Mouse (Mus musculus) embryonic facial prominence, embryonic 15.5 days (tissue): ENCODE results near the gene Dnajc16. TPM values are rescaled to one million over a fixed set of nuclear protein-coding genes. Genes with fewer than 3 reads are reported as not detected.
A peak's percentile ranks its signal among the peaks of the same experiment; 100 is the strongest.

Experiments
- ATAC-seq: fragments of 200-750 bp; cut with Nextera tagmentation; 2 replicates; pipeline ENCODE4 v1.8.0; 2017; ENCODE audit warnings: low read depth, moderate TSS enrichment; ENCODE audit not compliant: insufficient number of reproducible peaks, low FRiP score, low TSS enrichment
- H3K27ac ChIP-seq: fragments of 300-500 bp; sonication (generic); replicated peaks from 2 replicates; pipeline ENCODE4 v1.5.1; 2015; ENCODE audit warnings: mild to moderate bottlenecking, inconsistent platforms
- H3K27me3 ChIP-seq: fragments of 300-500 bp; sonication (generic); 2 replicates; pipeline ENCODE4 v1.6.1; 2015; ENCODE audit warnings: inconsistent platforms
- H3K36me3 ChIP-seq: fragments of 300-500 bp; sonication (generic); 2 replicates; pipeline ENCODE4 v1.6.1; 2015; ENCODE audit warnings: mild to moderate bottlenecking, inconsistent platforms
- H3K4me1 ChIP-seq: fragments of 300-500 bp; sonication (generic); 2 replicates; pipeline ENCODE4 v1.6.1; 2015; ENCODE audit warnings: inconsistent platforms
- H3K4me2 ChIP-seq: fragments of 300-500 bp; sonication (generic); replicated peaks from 2 replicates; pipeline ENCODE4 v1.6.1; 2015; ENCODE audit warnings: mild to moderate bottlenecking, inconsistent platforms
- H3K4me3 ChIP-seq: fragments of 300-500 bp; sonication (generic); replicated peaks from 2 replicates; pipeline ENCODE4 v1.5.1; 2015; ENCODE audit warnings: mild to moderate bottlenecking, inconsistent platforms
- H3K9ac ChIP-seq: fragments of 300-500 bp; sonication (generic); 2 replicates; pipeline ENCODE4 v1.6.1; 2015; ENCODE audit warnings: inconsistent platforms
- H3K9me3 ChIP-seq: fragments of 300-500 bp; sonication (generic); replicated peaks from 2 replicates; pipeline ENCODE4 v1.6.1; 2016; ENCODE audit warnings: inconsistent platforms
- WGBS: fragments of 180-500 bp; shearing (Covaris S2); methylation state at CpG from one replicate; pipeline ENCODE4 v1.1.7; 2015; 5-methylcytosine and 5-hydroxymethylcytosine counted together
- polyA plus RNA-seq: library from polyadenylated mRNA; unstranded; fragments of >200 nt; fragmentation: Nextera tagmentation; extraction: Ambion mirVana; gene quantifications from 2 replicates; pipeline ENCODE4 v1.2.1, GENCODE M21; 2015

Dnajc16 gene
- polyA plus RNA-seq, 1 experiment from 2014 or later: 5.0 TPM

DNA sequence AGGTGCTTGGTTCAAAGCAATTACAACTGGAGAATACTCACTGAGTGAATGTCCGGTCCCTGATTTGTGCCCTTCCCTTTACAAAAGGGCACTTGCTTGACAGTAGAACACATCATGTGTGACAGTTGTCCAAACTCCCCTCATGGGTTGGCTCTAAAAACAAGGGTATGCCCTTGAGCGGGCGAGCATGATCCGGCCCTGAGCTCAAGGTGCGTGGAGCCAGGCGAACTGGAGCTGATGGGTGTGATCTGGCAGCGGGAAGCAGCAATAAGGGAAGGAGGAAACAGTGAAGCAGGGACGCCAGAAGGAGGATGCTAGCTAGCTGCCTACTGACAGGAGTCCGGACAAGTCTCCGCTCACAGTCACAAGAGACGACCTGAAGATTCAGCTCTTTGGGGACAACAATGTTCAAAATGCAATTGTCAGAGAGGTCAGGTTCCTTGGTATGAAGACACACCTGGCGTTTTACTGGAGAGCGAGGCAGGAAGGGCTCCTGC is 28.6 kb downstream of the Dnajc16 start:
- no peaks in the 10 kb centered on the region for H3K9me3 ChIP-seq
- no peak overlapping the region for H3K4me3 ChIP-seq
- no peak overlapping the region for H3K4me2 ChIP-seq
- no peak overlapping the region for H3K27ac ChIP-seq
- ATAC-seq: no peak
- H3K9ac ChIP-seq: no peak overlapping the region
- WGBS: 91% methylated on average over 13 of the region's 13 CpGs
- H3K36me3 ChIP-seq: peaks cover 51% of the 10 kb centered on the region
- no peaks in the 10 kb centered on the region for H3K27me3 ChIP-seq
- H3K4me1 ChIP-seq: peaks cover 14% of the 10 kb centered on the region

DNA sequence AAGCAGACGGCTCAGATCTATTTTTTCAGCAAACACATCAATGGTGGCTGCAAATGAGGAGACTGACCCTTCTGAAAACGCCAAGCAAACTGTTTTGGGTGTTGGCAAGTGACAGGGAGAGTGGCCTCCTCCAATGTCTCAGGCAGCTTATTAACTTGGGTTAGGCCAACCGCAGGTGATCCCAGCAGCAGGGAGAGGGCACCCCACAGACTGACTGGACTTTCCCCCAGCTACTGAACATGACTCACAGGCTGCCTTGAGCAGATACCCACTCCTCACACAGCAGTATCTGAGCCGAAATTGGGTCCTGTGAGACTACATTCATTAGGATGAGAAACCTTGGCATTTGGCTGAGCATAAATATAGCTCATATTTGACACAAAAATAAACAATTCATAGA is 29.8 kb downstream of the Dnajc16 start:
- Histone ChIP-seq H3K9me3 (no peaks in the 10 kb centered on the region), H3K4me1 (peaks cover 2% of the 10 kb centered on the region), H3K27me3 (no peaks in the 10 kb centered on the region), H3K4me2 (no peak overlapping the region), H3K9ac (no peak overlapping the region), H3K36me3 (peaks cover 48% of the 10 kb centered on the region), H3K4me3 (no peak overlapping the region), H3K27ac (no peak overlapping the region)
- ATAC-seq: no peak
- WGBS: 82% methylated on average over 4 of the region's 4 CpGs

DNA sequence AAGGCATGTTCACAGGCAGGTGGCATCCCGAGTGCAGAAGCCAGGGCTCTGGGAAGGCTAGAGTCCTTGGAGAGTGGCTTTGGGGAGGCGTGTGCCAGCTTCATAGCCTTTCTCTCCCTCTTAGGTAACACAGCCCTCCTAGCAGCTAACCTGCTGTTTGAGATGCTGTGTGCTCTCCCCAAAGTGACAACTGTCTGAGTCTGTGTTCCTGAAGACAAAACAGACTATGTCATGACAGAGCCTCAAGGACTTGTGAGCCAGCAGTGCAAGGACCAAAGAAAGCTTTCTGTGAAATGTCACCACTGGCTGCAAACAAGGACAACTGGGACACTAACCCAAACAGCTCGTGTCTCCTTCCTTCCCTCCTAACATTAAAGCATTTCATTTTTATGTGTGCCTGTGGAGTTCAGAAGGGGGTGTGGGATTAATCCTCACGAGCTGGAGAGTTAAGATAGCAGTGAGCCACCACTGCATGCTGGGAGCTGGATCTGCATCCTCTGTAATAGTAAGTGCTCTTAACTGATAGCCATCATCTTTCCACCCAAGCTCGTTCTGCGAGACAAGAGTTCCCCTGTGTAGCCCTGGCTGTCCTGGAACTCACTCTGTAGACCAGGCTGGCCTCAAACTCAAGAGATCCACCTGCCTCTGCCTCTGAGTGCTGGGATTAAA is 31.7 kb downstream of the Dnajc16 start:
- no peaks in the 10 kb centered on the region for H3K4me1 ChIP-seq
- WGBS: 63% methylated on average over 6 of the region's 6 CpGs

DNA sequence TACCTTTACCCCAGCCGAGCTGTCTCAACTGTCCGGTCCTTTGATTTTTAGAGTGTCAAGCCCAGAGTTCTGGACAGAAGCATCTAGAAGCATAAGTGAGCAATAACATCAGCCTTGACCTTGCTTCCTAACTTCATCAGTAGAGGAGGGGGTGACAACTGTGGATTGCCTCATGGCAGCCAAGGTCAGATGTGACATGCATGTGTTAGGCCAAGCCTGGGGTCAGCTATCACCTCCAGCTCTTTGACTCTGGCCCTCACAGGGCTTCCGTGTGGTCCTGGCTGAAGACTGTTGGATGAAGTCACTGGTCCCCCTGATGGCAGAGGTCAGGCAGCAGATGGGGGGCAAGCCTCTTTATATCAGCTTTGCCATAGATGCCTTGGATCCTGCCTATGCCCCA is 33.6 kb downstream of the Dnajc16 start:
- H3K9ac ChIP-seq: no peak overlapping the region
- no peaks in the 10 kb centered on the region for H3K27me3 ChIP-seq
- H3K36me3 ChIP-seq: peaks cover 13% of the 10 kb centered on the region
- no peaks in the 10 kb centered on the region for H3K4me1 ChIP-seq
- no peak overlapping the region for H3K4me3 ChIP-seq
- 93% methylated on average over 3 of the region's 3 CpGs for WGBS
- no peak overlapping the region for H3K27ac ChIP-seq
- no peak overlapping the region for H3K4me2 ChIP-seq
- H3K9me3 ChIP-seq: no peaks in the 10 kb centered on the region
- ATAC-seq: no peak

More for the DNA sequence above, 31.7 kb downstream of the Dnajc16 start:
- Histone ChIP-seq H3K36me3 (peaks cover 32% of the 10 kb centered on the region), H3K9me3 (no peaks in the 10 kb centered on the region), H3K4me2 (no peak overlapping the region), H3K4me3 (no peak overlapping the region), H3K27ac (no peak overlapping the region), H3K27me3 (no peaks in the 10 kb centered on the region), H3K9ac (no peak overlapping the region)
- ATAC-seq: no peak

DNA sequence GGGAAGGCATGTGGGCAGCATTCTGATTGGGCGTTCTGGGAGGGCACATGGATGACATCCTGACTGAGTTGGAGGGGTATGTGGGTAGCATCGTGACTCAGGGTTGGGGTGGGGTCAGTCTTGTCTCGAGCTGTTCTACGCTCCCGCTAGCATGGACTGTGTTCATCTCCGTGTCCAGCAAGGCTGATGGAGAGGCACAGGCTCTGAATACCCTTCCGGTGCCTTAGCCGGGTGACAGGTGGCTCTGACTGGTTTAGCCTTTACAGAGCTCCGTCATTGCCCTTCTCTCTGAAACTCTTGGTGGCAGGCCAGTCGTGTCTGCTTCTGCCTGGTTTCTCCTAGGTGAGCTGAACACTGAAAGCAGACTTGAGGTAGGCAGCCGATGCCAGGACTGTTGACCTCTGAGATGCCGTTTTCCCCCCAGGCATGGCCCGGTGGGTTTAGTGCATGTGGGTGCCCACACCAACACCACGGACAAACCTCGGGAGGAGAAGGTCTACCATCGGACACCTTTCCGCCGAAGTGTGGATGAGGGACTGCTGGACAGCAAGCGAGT is 35.3 kb downstream of the Dnajc16 start:
- H3K4me3 ChIP-seq: no peak overlapping the region
- no peak overlapping the region for H3K9ac ChIP-seq
- WGBS: 89% methylated on average over 19 of the region's 19 CpGs
- H3K27me3 ChIP-seq: no peaks in the 10 kb centered on the region
- H3K4me2 ChIP-seq: no peak overlapping the region
- H3K36me3 ChIP-seq: no peaks in the 10 kb centered on the region
- ATAC-seq: no peak
- H3K27ac ChIP-seq: no peak overlapping the region
- no peaks in the 10 kb centered on the region for H3K4me1 ChIP-seq
- no peaks in the 10 kb centered on the region for H3K9me3 ChIP-seq

DNA sequence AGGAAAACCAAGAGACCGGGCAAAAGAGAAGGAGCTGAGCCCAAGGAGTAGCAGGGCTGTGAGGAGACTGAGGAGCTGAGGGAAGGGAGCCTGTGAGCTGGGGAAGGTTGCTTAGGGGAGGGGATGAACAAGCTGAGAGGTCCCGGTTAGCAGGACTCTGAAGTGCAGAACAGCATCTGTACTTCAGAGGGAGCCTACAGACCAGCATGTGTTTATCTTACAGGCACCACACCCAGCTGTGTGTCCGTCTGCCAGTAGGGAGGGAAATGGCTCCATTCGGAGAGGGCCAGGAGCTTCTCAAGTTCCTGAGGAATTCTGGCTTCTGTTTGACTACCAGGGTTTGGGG is 38.7 kb downstream of the Dnajc16 start:
- H3K9me3 ChIP-seq: no peaks in the 10 kb centered on the region
- no peak overlapping the region for H3K9ac ChIP-seq
- H3K4me3 ChIP-seq: no peak overlapping the region
- H3K4me2 ChIP-seq: no peak overlapping the region
- H3K27ac ChIP-seq: 0 out of 2 replicates have a peak overlapping the region, but pooled peaks have one; percentile 44
- H3K27me3 ChIP-seq: no peaks in the 10 kb centered on the region
- no peak for ATAC-seq
- H3K36me3 ChIP-seq: no peaks in the 10 kb centered on the region
- 5% methylated on average over 4 of the region's 4 CpGs for WGBS
- no peaks in the 10 kb centered on the region for H3K4me1 ChIP-seq

DNA sequence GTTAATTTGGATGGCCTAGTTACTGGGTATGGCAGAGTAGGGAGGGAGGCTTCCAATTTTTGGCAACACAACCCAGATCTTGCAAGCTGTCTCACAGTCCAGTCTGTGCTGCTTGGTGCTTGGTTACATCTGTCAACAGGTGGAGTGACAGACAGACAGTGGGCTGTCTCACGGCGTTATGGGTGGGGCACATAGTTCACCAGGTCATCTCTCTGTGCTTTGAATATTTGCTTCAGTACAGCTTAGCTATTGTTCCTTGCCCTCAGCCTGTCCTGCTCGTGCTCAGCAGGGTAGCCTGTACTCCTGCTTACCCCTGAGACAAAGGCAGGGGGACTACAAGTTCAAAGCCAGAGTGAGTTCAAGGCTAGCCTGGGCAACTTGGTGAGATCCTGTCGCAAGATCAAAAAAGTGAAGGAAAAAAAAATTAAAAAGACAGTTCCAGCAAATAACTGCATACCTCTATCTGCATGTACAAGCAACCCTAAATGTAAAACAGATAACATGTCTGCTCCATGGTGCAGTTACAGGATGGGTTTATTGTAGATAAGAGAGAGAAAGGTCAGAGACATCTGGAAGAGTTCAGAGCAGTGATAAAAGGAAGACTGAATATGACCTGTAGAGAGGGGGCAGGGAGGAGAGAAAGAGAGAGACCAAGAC is 39.2 kb downstream of the Dnajc16 start:
- 0 out of 2 replicates have a peak overlapping the region, but pooled peaks have one; percentile 44 for H3K27ac ChIP-seq
- H3K4me1 ChIP-seq: no peaks in the 10 kb centered on the region
- no peaks in the 10 kb centered on the region for H3K27me3 ChIP-seq
- no peak overlapping the region for H3K4me3 ChIP-seq
- H3K9ac ChIP-seq: no peak overlapping the region
- 40% methylated on average over 4 of the region's 4 CpGs for WGBS
- peak; percentile 55; the same call in 1 of the 2 replicates for ATAC-seq
- H3K9me3 ChIP-seq: no peaks in the 10 kb centered on the region
- H3K36me3 ChIP-seq: no peaks in the 10 kb centered on the region
- no peak overlapping the region for H3K4me2 ChIP-seq

DNA sequence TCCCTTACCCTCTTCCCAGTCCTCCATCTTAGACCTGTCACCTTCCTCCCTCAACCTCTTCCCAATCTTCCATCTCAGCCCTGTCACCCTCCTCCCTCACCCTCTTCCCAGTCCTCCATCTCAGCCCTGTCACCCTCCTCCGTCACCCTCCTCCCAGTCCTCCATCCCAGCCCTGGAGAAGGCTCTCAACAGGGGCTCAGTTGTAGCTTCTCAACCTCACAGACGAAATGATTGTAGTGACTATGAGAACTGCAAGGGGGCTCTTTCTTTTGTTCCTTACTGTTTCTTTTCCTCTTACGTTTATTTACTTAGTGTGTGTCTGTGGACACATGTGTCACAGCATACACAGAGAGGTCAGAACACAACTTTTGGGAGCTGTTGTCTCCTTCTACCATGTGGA is 39.9 kb downstream of the Dnajc16 start:
- no peak for ATAC-seq
- H3K4me2 ChIP-seq: no peak overlapping the region
- no peaks in the 10 kb centered on the region for H3K4me1 ChIP-seq
- no peak overlapping the region for H3K4me3 ChIP-seq
- no peaks in the 10 kb centered on the region for H3K27me3 ChIP-seq
- no peaks in the 10 kb centered on the region for H3K36me3 ChIP-seq
- WGBS: 70% methylated on average over 3 of the region's 3 CpGs
- no peak overlapping the region for H3K9ac ChIP-seq
- H3K27ac ChIP-seq: no peak overlapping the region
- no peaks in the 10 kb centered on the region for H3K9me3 ChIP-seq

DNA sequence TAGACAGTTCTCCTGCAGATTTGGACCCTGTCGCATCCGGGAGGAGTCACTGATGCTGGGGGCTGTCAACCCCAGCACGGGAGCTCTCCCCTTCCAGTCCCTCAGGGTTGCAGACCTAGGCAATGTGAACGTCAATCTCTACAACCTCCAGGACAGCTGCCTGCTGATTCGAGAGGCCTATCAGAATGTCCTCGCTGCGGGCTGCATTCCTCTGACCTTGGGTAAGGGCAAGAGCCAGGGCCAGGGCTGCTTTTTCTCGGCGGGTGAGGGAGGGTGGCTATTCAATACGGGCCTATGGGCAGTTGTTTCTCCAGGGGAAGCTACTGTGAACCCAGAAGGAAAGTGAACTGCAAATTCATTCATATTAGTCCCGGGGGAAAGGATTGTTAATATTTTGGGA is 41.2 kb downstream of the Dnajc16 start:
- no peaks in the 10 kb centered on the region for H3K9me3 ChIP-seq
- H3K27ac ChIP-seq: no peak overlapping the region
- no peak overlapping the region for H3K9ac ChIP-seq
- ATAC-seq: no peak
- H3K4me1 ChIP-seq: no peaks in the 10 kb centered on the region
- no peak overlapping the region for H3K4me3 ChIP-seq
- H3K4me2 ChIP-seq: no peak overlapping the region
- WGBS: 47% methylated on average over 11 of the region's 11 CpGs
- no peaks in the 10 kb centered on the region for H3K27me3 ChIP-seq
- no peaks in the 10 kb centered on the region for H3K36me3 ChIP-seq

DNA sequence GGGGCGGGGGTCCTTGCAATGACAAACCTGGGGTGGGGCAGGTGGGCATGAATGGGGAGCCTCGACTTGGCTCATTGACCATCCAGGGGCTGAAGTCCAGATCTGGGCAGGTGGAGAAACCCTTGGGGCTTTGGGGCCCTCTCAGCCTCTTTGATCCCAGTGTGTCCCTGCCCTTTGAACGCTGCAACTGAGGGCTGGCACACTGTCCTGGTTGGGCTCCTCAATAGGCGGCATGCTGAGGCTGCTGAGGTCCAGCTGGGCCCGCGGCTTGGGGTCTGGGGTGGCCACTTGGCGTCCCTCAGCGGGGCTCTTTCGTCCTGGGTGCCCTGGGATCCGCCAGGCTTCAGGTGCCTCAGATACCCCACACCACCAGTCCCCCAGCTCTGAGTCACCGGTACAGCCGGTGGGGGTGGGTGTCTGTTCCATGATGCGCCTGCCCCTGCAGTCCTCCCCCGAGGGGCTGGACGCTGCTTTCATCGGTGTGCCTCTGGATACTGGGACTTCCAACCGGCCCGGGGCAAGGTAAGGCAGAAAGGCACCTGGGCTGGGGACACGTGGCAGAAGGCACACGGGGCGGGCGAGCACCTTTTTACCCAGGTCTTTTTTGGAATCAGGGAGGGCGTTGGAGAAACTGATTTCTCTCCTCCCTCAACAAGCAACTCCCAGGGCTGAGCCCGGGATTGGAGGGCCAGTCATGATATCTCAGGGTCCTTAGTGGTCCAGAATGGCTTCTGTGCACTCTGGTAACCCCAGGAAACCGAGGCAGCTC is 44.0 kb downstream of the Dnajc16 start, which contains the start of gene Agmat:
Agmat (plus strand) TSS at position 95 of the 769 bp plus-strand sequence.
- Histone ChIP-seq H3K4me2 (no peak within 1 kb of the TSS), H3K9me3 (no peaks in the 10 kb centered on the region), H3K4me1 (no peaks in the 10 kb centered on the region), H3K9ac (no peak within 1 kb of the TSS), H3K27me3 (no peaks in the 10 kb centered on the region), H3K36me3 (no peaks in the 10 kb centered on the region), H3K4me3 (no peak within 1 kb of the TSS), H3K27ac (no peak within 1 kb of the TSS)
- WGBS: 20% methylated on average over 25 of the region's 25 CpGs
- no peak for ATAC-seq

DNA sequence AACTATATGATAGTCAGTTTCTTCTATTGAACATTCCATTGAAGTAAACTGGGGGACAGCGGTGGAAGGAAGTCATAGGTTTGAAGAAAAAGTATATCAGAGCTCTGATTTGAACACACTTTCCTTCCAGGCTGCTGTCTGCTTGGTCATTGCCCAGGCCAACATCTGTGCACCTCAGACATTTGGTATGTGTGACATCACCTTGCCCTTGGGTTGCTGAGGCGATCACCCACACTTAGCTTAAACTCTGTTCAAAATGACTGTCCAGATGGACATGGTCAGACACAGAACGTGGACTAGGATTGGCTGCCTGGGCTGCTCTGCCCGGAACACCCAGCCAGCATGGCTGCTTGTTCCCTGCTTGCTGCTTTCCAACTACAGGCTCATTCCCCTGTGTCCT is 48.4 kb downstream of the Dnajc16 start:
- H3K9me3 ChIP-seq: no peaks in the 10 kb centered on the region
- no peak for ATAC-seq
- no peak overlapping the region for H3K4me2 ChIP-seq
- H3K27me3 ChIP-seq: no peaks in the 10 kb centered on the region
- peak overlapping the region; percentile 29 for H3K27ac ChIP-seq
- no peak overlapping the region for H3K4me3 ChIP-seq
- WGBS: 76% methylated on average over 4 of the region's 4 CpGs
- H3K36me3 ChIP-seq: no peaks in the 10 kb centered on the region
- no peaks in the 10 kb centered on the region for H3K4me1 ChIP-seq
- no peak overlapping the region for H3K9ac ChIP-seq
